Mouse (Mus musculus) neural tube, embryonic 15.5 days (tissue): ENCODE measurements around the gene Ddo. TPM values are rescaled to one million over a fixed set of nuclear protein-coding genes. Genes with fewer than 3 reads are reported as not detected.

ENCODE experiments used
- ATAC-seq: fragments of 200-750 bp; cut with Nextera tagmentation; 2 replicates; pipeline ENCODE4 v1.8.0; 2017; ENCODE audit warnings: mild to moderate bottlenecking, moderate TSS enrichment, moderate library complexity; ENCODE audit not compliant: low FRiP score
- H3K27ac ChIP-seq: fragments of 300-500 bp; sonication (generic); replicated peaks from 2 replicates; pipeline ENCODE4 v1.5.1; 2015; ENCODE audit warnings: mild to moderate bottlenecking, inconsistent platforms
- H3K27me3 ChIP-seq: fragments of 300-500 bp; sonication (generic); replicated peaks from 2 replicates; pipeline ENCODE4 v1.6.1; 2015; ENCODE audit warnings: inconsistent platforms
- H3K36me3 ChIP-seq: fragments of 300-500 bp; sonication (generic); 2 replicates; pipeline ENCODE4 v1.6.1; 2015; ENCODE audit warnings: inconsistent platforms
- H3K4me1 ChIP-seq: fragments of 300-500 bp; sonication (generic); 2 replicates; pipeline ENCODE4 v1.6.1; 2015; ENCODE audit warnings: inconsistent platforms
- H3K4me2 ChIP-seq: fragments of 300-500 bp; sonication (generic); 2 replicates; pipeline ENCODE4 v1.6.1; 2015; ENCODE audit warnings: inconsistent platforms, mild to moderate bottlenecking, moderate library complexity
- H3K4me3 ChIP-seq: fragments of 300-500 bp; sonication (generic); replicated peaks from 2 replicates; pipeline ENCODE4 v1.5.1; 2015; ENCODE audit warnings: mild to moderate bottlenecking, inconsistent platforms
- H3K9ac ChIP-seq: fragments of 300-500 bp; sonication (generic); replicated peaks from 2 replicates; pipeline ENCODE4 v1.6.1; 2015; ENCODE audit warnings: mild to moderate bottlenecking, inconsistent platforms
- H3K9me3 ChIP-seq: fragments of 300-500 bp; sonication (generic); replicated peaks from 2 replicates; pipeline ENCODE4 v1.6.1; 2016; ENCODE audit warnings: inconsistent platforms
- WGBS: fragments of 180-500 bp; shearing (Covaris S2); methylation state at CpG from one replicate; pipeline ENCODE4 v1.1.7; 2015; ENCODE audit warnings: mixed read lengths; 5-methylcytosine and 5-hydroxymethylcytosine counted together
- polyA plus RNA-seq: library from polyadenylated mRNA; unstranded; fragments of >200 nt; fragmentation: Nextera tagmentation; extraction: Ambion mirVana; gene quantifications from 2 replicates; pipeline ENCODE4 v1.2.1, GENCODE M21; 2015

Ddo gene
- 0.70 and 1.00 TPM in 2 replicates for polyA plus RNA-seq

- WGBS = 72% methylated on average over 8 of the region's 8 CpGs
- no peak within 1 kb of the TSS for H3K27ac ChIP-seq
- no peaks in the 10 kb centered on the region for H3K9me3 ChIP-seq
- no peaks in the 10 kb centered on the region for H3K4me1 ChIP-seq
- ATAC-seq = no peak; the same call in 1 of the 2 replicates
- no peak within 1 kb of the TSS for H3K4me3 ChIP-seq
- no peak within 1 kb of the TSS for H3K4me2 ChIP-seq
- H3K36me3 ChIP-seq = no peaks in the 10 kb centered on the region
- H3K9ac ChIP-seq = no peak within 1 kb of the TSS
- no peaks in the 10 kb centered on the region for H3K27me3 ChIP-seq
Observed at GRCm38 (mm10) chr10:40629656-40630311, at the start of gene Ddo. Ddo (plus strand) TSS chr10:40630011.

- no peak for ATAC-seq
- H3K4me2 ChIP-seq = no peak overlapping the region
- no peaks in the 10 kb centered on the region for H3K27me3 ChIP-seq
Observed at GRCm38 (mm10) chr10:40583584-40584255, 46.1 kb upstream of the Ddo start.

GRCm38 (mm10) chr10:40592186-40592585, 37.6 kb upstream of the Ddo start:
- no peaks in the 10 kb centered on the region for H3K4me1 ChIP-seq
- no peak for ATAC-seq
- H3K4me3 ChIP-seq = no peak overlapping the region
- no peaks in the 10 kb centered on the region for H3K9me3 ChIP-seq
- no peak overlapping the region for H3K27ac ChIP-seq
- no peak overlapping the region for H3K4me2 ChIP-seq
- WGBS = 63% methylated on average over 7 of the region's 7 CpGs
- H3K36me3 ChIP-seq = no peaks in the 10 kb centered on the region
- no peaks in the 10 kb centered on the region for H3K27me3 ChIP-seq
- H3K9ac ChIP-seq = no peak overlapping the region

More at GRCm38 (mm10) chr10:40583584-40584255, 46.1 kb upstream of the Ddo start:
- Histone ChIP-seq H3K27ac (no peak overlapping the region), H3K36me3 (no peaks in the 10 kb centered on the region), H3K9ac (no peak overlapping the region), H3K9me3 (no peaks in the 10 kb centered on the region), H3K4me1 (no peaks in the 10 kb centered on the region), H3K4me3 (no peak overlapping the region)
- 85% methylated on average over 8 of the region's 8 CpGs for WGBS

GRCm38 (mm10) chr10:40597177-40597576, 32.6 kb upstream of the Ddo start:
- Histone ChIP-seq H3K4me2 (no peak overlapping the region), H3K4me3 (no peak overlapping the region), H3K9ac (no peak overlapping the region), H3K4me1 (no peaks in the 10 kb centered on the region), H3K27me3 (no peaks in the 10 kb centered on the region), H3K9me3 (no peaks in the 10 kb centered on the region), H3K27ac (no peak overlapping the region), H3K36me3 (no peaks in the 10 kb centered on the region)
- ATAC-seq = no peak
- WGBS = 95% methylated on average over 3 of the region's 3 CpGs

- Histone ChIP-seq H3K4me1 (no peaks in the 10 kb centered on the region), H3K9me3 (no peaks in the 10 kb centered on the region), H3K4me3 (no peak overlapping the region), H3K27ac (no peak overlapping the region), H3K4me2 (no peak overlapping the region), H3K36me3 (no peaks in the 10 kb centered on the region), H3K9ac (no peak overlapping the region), H3K27me3 (no peaks in the 10 kb centered on the region)
- ATAC-seq = no peak
- WGBS = 55% methylated on average over 6 of the region's 6 CpGs
Observed at GRCm38 (mm10) chr10:40604706-40605394, 25.0 kb upstream of the Ddo start.

- no peaks in the 10 kb centered on the region for H3K36me3 ChIP-seq
- H3K4me2 ChIP-seq = no peak overlapping the region
- no peaks in the 10 kb centered on the region for H3K4me1 ChIP-seq
- H3K9me3 ChIP-seq = no peaks in the 10 kb centered on the region
- H3K9ac ChIP-seq = no peak overlapping the region
- no peak for ATAC-seq
- H3K27ac ChIP-seq = no peak overlapping the region
- H3K27me3 ChIP-seq = no peaks in the 10 kb centered on the region
- no peak overlapping the region for H3K4me3 ChIP-seq
Observed at GRCm38 (mm10) chr10:40617973-40618372, 11.8 kb upstream of the Ddo start.

GRCm38 (mm10) chr10:40619760-40620159, 10.1 kb upstream of the Ddo start:
- ATAC-seq = no peak
- 71% methylated on average over 1 of the region's 1 CpGs for WGBS
- H3K9me3 ChIP-seq = no peaks in the 10 kb centered on the region
- H3K4me2 ChIP-seq = no peak overlapping the region
- H3K9ac ChIP-seq = no peak overlapping the region
- no peak overlapping the region for H3K4me3 ChIP-seq
- no peaks in the 10 kb centered on the region for H3K36me3 ChIP-seq
- H3K27ac ChIP-seq = no peak overlapping the region
- H3K4me1 ChIP-seq = no peaks in the 10 kb centered on the region
- H3K27me3 ChIP-seq = no peaks in the 10 kb centered on the region

GRCm38 (mm10) chr10:40629140-40629539, 671 bp upstream of the Ddo start:
- H3K27me3 ChIP-seq = no peaks in the 10 kb centered on the region
- WGBS = 74% methylated on average over 7 of the region's 7 CpGs
- H3K27ac ChIP-seq = no peak overlapping the region
- H3K4me3 ChIP-seq = no peak overlapping the region
- no peaks in the 10 kb centered on the region for H3K4me1 ChIP-seq
- no peak overlapping the region for H3K4me2 ChIP-seq
- no peak for ATAC-seq
- H3K9me3 ChIP-seq = no peaks in the 10 kb centered on the region
- no peaks in the 10 kb centered on the region for H3K36me3 ChIP-seq
- no peak overlapping the region for H3K9ac ChIP-seq

GRCm38 (mm10) chr10:40630457-40630856, 646 bp downstream of the Ddo start:
- Histone ChIP-seq H3K4me2 (no peak overlapping the region), H3K4me3 (no peak overlapping the region), H3K9ac (no peak overlapping the region), H3K4me1 (no peaks in the 10 kb centered on the region), H3K9me3 (no peaks in the 10 kb centered on the region), H3K36me3 (no peaks in the 10 kb centered on the region), H3K27ac (no peak overlapping the region), H3K27me3 (no peaks in the 10 kb centered on the region)
- WGBS = 84% methylated on average over 5 of the region's 5 CpGs
- no peak for ATAC-seq

GRCm38 (mm10) chr10:40630961-40631360, 1.1 kb downstream of the Ddo start:
- WGBS = 79% methylated on average over 9 of the region's 9 CpGs
- Histone ChIP-seq H3K4me1 (no peaks in the 10 kb centered on the region), H3K9me3 (no peaks in the 10 kb centered on the region), H3K27ac (no peak overlapping the region), H3K9ac (no peak overlapping the region), H3K36me3 (no peaks in the 10 kb centered on the region), H3K4me3 (no peak overlapping the region), H3K4me2 (no peak overlapping the region), H3K27me3 (no peaks in the 10 kb centered on the region)
- ATAC-seq = no peak

GRCm38 (mm10) chr10:40632087-40632486, 2.3 kb downstream of the Ddo start:
- no peak overlapping the region for H3K9ac ChIP-seq
- no peak overlapping the region for H3K27ac ChIP-seq
- H3K4me1 ChIP-seq = no peaks in the 10 kb centered on the region
- no peaks in the 10 kb centered on the region for H3K9me3 ChIP-seq
- WGBS = 75% methylated on average over 3 of the region's 3 CpGs
- no peaks in the 10 kb centered on the region for H3K36me3 ChIP-seq
- no peak for ATAC-seq
- no peak overlapping the region for H3K4me2 ChIP-seq
- no peak overlapping the region for H3K4me3 ChIP-seq
- no peaks in the 10 kb centered on the region for H3K27me3 ChIP-seq

- no peaks in the 10 kb centered on the region for H3K9me3 ChIP-seq
- no peak for ATAC-seq
- no peak overlapping the region for H3K9ac ChIP-seq
- no peak overlapping the region for H3K27ac ChIP-seq
- no peaks in the 10 kb centered on the region for H3K36me3 ChIP-seq
- no peak overlapping the region for H3K4me3 ChIP-seq
- no peak overlapping the region for H3K4me2 ChIP-seq
- H3K4me1 ChIP-seq = peaks cover 14% of the 10 kb centered on the region
- 34% methylated on average over 10 of the region's 10 CpGs for WGBS
- no peaks in the 10 kb centered on the region for H3K27me3 ChIP-seq
Observed at GRCm38 (mm10) chr10:40637331-40637730, 7.5 kb downstream of the Ddo start.
